Mouse (Mus musculus) small intestine, adult 2 months (tissue): ENCODE results near the gene Mmadhc. TPM values are rescaled to one million over a fixed set of nuclear protein-coding genes. Genes with fewer than 3 reads are reported as not detected.

ENCODE experiments used
- H3K27ac ChIP-seq: fragments of 200-500 bp; 2 replicates; pipeline ENCODE4 v1.5.1; 2012; ENCODE audit warnings: low read depth, low read length, control low read depth, inconsistent platforms; ENCODE audit not compliant: insufficient read depth
- H3K27me3 ChIP-seq: fragments of 200-500 bp; 2 replicates; pipeline ENCODE4 v1.6.1; 2012; ENCODE audit warnings: mild to moderate bottlenecking, moderate library complexity, low read length, inconsistent platforms; ENCODE audit not compliant: control insufficient read depth, insufficient read depth
- H3K36me3 ChIP-seq: fragments of 200-500 bp; 2 replicates; pipeline ENCODE4 v1.6.1; 2012; ENCODE audit warnings: mild to moderate bottlenecking, low read length, control low read depth, inconsistent platforms; ENCODE audit not compliant: control insufficient read depth, insufficient read depth
- H3K4me1 ChIP-seq: fragments of 200-500 bp; 2 replicates; pipeline ENCODE4 v1.6.1; 2012; ENCODE audit warnings: low read length, inconsistent platforms, mixed read lengths; ENCODE audit not compliant: control insufficient read depth, insufficient read depth, insufficient read length
- H3K4me3 ChIP-seq: fragments of 200-500 bp; 2 replicates; pipeline ENCODE4 v1.5.1; 2012; ENCODE audit warnings: low read depth, mild to moderate bottlenecking, control low read depth, inconsistent platforms, low read length, moderate library complexity
- CTCF ChIP-seq: fragments of 200-500 bp; IDR thresholded peaks from 2 replicates; pipeline ENCODE4 v1.5.1; 2012; ENCODE audit warnings: low read depth, mild to moderate bottlenecking, control low read depth, inconsistent platforms, low read length, moderate library complexity, mixed read lengths; ENCODE audit not compliant: insufficient replicate concordance, insufficient read length; ENCODE audit errors: extremely low read depth
- POLR2A ChIP-seq: fragments of 200-500 bp; IDR thresholded peaks from 2 replicates; pipeline ENCODE4 v1.6.1; 2012; ENCODE audit warnings: low read depth, mild to moderate bottlenecking, control low read depth, inconsistent platforms, low read length, moderate library complexity
- WGBS: fragments of 180-500 bp; shearing (Covaris S2); methylation state at CpG from one replicate; pipeline ENCODE4 v1.1.7; 2018; 5-methylcytosine and 5-hydroxymethylcytosine counted together
- polyA plus RNA-seq: library from polyadenylated mRNA; depleted of rRNA; stranded (reverse); fragments of >200 nt; gene quantifications from 2 replicates; pipeline ENCODE4 v1.2.3, GENCODE M21; 2012

Gene Mmadhc
- polyA plus RNA-seq, 1 experiment = 38.6 TPM

DNA sequence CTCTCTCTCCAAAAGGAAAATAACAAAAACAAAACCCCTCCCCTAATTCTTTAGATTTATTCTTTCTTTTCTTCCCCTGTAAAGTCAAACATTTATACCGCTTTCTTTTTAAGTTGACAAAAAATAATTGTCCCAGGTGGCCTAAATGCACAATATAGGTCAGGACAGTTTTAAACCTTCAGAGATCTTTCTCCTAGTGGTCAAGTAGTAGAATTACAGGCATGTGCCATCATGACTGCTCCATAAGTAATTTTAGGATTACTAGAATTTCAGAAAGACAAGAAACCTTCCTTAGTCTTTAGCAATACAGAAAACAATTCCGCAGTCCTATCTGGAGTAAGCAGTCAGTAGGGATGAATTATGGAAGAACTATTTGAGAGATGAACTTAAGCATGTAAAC is 5.8 kb downstream of the Mmadhc start:
- Histone ChIP-seq H3K4me1 (peaks cover 3% of the 10 kb centered on the region; the same call in 1 of the 2 replicates), H3K27me3 (no peaks in the 10 kb centered on the region), H3K36me3 (peaks cover 36% of the 10 kb centered on the region), H3K4me3 (no peak overlapping the region), H3K27ac (no peak overlapping the region)
- TF ChIP-seq CTCF = no peak
- TF ChIP-seq POLR2A = no peak
- WGBS = 94% methylated on average over 2 of the region's 2 CpGs

- Histone ChIP-seq H3K27me3 (no peaks in the 10 kb centered on the region), H3K4me3 (no peak overlapping the region)
Measured at GRCm38 (mm10) chr2:50284781-50285180, 11.8 kb downstream of the Mmadhc start.

DNA sequence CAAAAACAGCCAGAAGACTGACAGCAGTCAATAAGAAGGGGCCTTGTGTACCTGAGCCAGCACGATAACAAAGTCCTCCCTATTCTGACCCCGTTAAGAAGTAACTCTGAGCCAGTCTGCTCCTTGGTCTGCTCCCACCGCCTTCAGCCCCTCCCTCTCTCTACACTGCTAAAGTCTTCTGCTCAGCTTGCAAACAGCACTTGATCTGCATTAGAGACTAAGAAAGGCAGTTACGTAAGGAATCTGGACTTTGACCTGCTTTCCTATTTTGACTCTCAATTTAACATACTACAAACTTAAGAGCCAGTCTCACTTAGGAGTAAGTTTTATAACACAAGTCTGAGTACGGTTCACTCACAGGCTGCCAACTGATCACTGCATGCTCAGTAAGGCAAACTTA is 12.6 kb downstream of the Mmadhc start:
- Histone ChIP-seq H3K36me3 (peaks cover 54% of the 10 kb centered on the region), H3K27ac (peak overlapping the region; percentile 37; the same call in 1 of the 2 replicates), H3K27me3 (no peaks in the 10 kb centered on the region), H3K4me1 (peaks cover 4% of the 10 kb centered on the region; the same call in 1 of the 2 replicates), H3K4me3 (no peak overlapping the region)
- WGBS = 27% methylated on average over 5 of the region's 5 CpGs
- TF ChIP-seq POLR2A (no peak), CTCF (no peak)

More at GRCm38 (mm10) chr2:50284781-50285180, 11.8 kb downstream of the Mmadhc start:
- TF ChIP-seq CTCF (no peak), POLR2A (no peak)
- Histone ChIP-seq H3K4me1 (peaks cover 4% of the 10 kb centered on the region; the same call in 1 of the 2 replicates), H3K27ac (no peak overlapping the region), H3K36me3 (peaks cover 54% of the 10 kb centered on the region)
- 76% methylated on average over 3 of the region's 3 CpGs for WGBS

DNA sequence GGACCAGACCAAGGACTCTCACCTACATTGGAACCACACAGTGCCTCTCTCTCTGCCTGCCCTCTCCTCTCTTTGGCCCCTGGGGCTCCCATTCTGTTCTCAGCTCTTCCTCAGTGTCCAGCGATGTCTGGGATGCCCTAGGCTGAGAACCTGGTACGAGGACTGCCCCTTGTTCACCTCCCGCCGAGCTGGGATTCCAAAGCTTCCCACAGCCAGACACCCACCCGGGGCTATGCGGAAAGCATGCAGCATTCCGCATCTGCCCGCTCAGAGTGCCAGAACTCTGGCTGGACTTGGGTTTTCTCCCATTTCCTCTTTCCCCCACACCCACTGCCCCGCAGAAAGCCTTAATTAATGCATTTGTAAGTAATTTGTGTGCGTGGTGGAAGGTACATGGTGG is 19.9 kb downstream of the Mmadhc start:
- Histone ChIP-seq H3K36me3 (peaks cover 23% of the 10 kb centered on the region), H3K4me1 (no peaks in the 10 kb centered on the region), H3K27me3 (no peaks in the 10 kb centered on the region), H3K4me3 (no peak overlapping the region), H3K27ac (no peak overlapping the region)
- no peak for TF ChIP-seq CTCF
- no peak for TF ChIP-seq POLR2A
- 90% methylated on average over 10 of the region's 10 CpGs for WGBS

DNA sequence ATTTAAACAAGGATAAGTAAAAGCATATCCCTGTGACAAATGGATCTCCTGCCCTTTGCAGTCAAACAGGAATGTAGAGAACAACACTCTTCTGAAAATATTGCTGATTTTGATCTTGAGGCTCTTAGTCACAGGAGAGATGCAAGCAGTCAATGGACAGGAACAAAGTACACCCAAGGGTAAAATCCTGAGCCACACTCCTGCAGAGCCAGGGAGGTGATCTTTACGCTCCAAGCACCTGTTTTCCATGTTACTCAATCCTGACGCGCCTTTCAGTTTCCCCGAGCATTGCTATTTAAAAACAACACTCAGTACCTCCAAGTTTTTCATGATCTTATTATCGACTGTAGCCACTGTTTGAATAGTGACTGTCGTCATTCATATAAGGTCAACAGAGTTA is 23.2 kb downstream of the Mmadhc start:
- TF ChIP-seq CTCF (no peak), POLR2A (no peak)
- Histone ChIP-seq H3K27me3 (no peaks in the 10 kb centered on the region), H3K27ac (no peak overlapping the region), H3K36me3 (peaks cover 4% of the 10 kb centered on the region), H3K4me3 (no peak overlapping the region), H3K4me1 (no peaks in the 10 kb centered on the region)
- WGBS = 24% methylated on average over 6 of the region's 6 CpGs

DNA sequence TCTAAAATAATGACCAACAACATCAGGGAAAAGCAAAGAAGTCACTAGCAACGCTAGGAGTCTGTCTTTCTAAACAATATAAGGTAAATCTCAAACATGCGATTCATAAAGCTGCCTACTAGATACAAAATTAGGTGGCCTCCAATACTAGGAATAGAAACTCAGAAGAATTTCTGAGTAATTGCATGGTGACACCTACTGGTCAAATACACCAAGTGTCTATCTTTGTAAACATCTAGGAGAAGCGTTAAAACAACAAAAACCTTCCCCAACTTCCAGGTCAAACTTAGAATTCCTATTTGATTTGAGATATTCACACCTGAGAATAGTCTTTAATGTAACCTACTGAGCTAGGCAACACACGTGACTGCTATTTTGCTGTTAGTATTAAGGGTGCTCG is 24.4 kb downstream of the Mmadhc start:
- H3K4me1 ChIP-seq = no peaks in the 10 kb centered on the region
- TF ChIP-seq POLR2A (no peak), CTCF (no peak)
- H3K36me3 ChIP-seq = no peaks in the 10 kb centered on the region
- WGBS = 28% methylated on average over 5 of the region's 5 CpGs
- H3K27ac ChIP-seq = no peak overlapping the region
- no peak overlapping the region for H3K4me3 ChIP-seq
- H3K27me3 ChIP-seq = no peaks in the 10 kb centered on the region

DNA sequence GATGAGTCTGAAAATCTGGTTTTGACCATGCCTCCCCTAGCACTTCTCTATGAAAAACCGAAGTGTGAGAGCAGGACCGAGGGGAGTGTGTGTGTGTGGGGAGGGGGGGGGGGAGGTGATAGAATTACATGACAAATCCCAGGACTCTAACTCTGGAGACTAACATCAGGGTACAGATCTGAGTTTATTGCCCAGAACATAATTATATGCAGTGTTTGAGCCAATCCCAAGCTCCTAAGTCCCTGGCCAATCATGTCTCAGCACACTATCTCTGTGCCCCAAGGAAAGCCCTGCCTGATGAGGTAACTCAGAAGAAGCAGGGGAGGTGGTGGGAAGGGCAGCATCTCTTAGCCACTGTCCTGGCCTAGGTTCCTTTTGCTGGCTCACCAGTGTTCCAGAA is 28.1 kb downstream of the Mmadhc start:
- 58% methylated on average over 2 of the region's 2 CpGs for WGBS
- H3K4me3 ChIP-seq = no peak overlapping the region
- H3K27me3 ChIP-seq = no peaks in the 10 kb centered on the region
- H3K36me3 ChIP-seq = no peaks in the 10 kb centered on the region
- TF ChIP-seq POLR2A (no peak), CTCF (no peak)
- no peaks in the 10 kb centered on the region for H3K4me1 ChIP-seq
- H3K27ac ChIP-seq = no peak overlapping the region
